Mouse (Mus musculus) lung, adult 2 months (tissue): ENCODE results near the gene Terf2ip.

Source experiments
- CTCF ChIP-seq: fragments of 200-500 bp; IDR thresholded peaks from 2 replicates; pipeline ENCODE4 v1.5.1; 2011; ENCODE audit warnings: mild to moderate bottlenecking, low read length, control low read depth; ENCODE audit not compliant: insufficient read depth
- POLR2A ChIP-seq: fragments of 200-500 bp; IDR thresholded peaks from 2 replicates; pipeline ENCODE4 v1.6.1; 2011; ENCODE audit warnings: low read depth, mild to moderate bottlenecking, control low read depth, low read length, borderline replicate concordance; ENCODE audit errors: extremely low read depth

GRCm38 (mm10) chr8:111991278-111991677, 19.9 kb upstream of the Terf2ip start:
- TF ChIP-seq CTCF (no peak), POLR2A (no peak)
